Mouse (Mus musculus): ENCODE measurements at regions not wholly inside any gene's neighbourhood (a gene's known extent, or its start where the extent isn't known, plus 50 kb on each side); places are given as distances from the start of the nearest gene placed in this dataset.

DNA sequence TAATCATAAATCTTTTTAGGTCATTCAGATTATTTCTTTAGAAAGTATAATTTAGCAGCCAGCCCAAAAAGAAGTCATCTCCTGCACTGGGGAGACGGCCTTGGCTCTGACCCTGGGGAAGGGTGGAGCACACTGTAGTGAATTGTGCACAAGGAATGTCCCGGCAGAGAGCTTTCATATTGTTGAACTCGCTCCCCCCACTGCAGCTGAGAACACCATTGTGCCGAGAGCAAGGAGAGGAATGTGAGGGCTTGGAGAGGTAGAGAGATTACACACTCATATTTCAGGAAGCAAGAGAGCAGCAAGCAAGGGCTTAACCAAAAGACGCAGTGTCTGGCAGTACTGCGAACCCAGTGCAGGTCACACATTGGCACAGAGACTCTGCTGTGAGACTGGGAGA, 216.8 kb downstream of the Zfp36l1 start:
- in situ Hi-C loops (cut with MboI; ENCODE audit: unreplicated experiment in 2 of 2): no loop called here

DNA sequence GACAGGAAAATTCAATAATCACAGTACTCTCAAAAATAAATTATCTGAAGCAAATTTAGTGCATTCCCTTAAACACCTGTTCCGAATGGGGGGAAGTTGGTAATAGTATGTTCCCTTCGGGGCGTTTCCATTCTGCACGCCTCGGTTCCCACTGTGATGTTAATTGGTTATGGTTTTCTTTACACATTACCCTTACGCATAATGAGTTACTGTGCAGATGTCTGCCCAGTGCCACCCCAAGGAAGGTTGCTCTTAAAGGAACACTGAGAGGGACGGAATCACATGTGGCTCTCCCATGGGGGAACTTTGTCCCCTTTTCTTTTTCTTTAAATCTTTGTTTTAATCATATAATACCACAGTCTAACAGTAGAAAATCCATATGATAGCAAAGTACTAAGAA, 217.5 kb downstream of the Zfp36l1 start:
- in situ Hi-C loops (cut with MboI; ENCODE audit: unreplicated experiment in 2 of 2): no loop called here

DNA sequence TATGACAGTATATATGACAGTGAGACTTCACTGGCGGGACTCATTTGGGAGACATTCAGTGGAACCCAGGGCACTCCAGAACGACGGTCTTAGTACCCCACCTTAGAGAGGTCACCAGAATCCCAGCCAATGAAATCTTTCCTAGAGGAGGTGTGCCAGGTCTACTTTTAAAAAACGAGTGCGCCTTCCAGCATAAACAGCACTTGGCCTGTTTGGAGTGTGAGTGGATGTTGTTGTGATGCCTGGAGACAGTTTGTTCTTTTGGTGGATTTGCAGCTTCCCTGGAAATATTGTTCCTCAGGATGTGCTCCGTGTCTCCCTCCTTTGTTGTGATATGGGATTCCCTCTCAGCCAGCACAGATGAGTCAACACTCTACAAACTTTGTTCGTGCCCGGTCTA, 219.9 kb downstream of the Zfp36l1 start:
- in situ Hi-C loops (cut with MboI; ENCODE audit: unreplicated experiment in 2 of 2): no loop called here

DNA sequence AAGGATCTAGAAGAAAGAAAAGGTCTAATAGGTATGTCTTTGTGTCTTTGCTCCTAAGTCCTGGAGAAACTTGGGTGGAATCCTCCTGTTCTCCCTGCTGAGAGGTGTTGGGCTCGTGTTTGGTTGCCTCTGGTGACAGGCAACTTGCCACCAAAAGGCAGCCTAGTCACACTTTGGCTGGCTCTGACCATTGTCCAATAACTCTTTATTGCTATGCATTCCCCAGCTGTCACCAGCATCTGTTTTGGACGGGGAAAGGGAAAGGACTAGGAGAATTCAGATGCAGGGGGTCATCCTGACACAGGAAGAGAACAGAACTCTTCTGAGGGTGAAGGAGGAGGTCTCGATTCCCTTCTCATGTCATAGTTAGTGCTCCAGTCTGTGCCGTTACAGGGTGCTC, 220.9 kb downstream of the Zfp36l1 start:
- in situ Hi-C loops (cut with MboI; ENCODE audit: unreplicated experiment in 2 of 2): no loop called here

DNA sequence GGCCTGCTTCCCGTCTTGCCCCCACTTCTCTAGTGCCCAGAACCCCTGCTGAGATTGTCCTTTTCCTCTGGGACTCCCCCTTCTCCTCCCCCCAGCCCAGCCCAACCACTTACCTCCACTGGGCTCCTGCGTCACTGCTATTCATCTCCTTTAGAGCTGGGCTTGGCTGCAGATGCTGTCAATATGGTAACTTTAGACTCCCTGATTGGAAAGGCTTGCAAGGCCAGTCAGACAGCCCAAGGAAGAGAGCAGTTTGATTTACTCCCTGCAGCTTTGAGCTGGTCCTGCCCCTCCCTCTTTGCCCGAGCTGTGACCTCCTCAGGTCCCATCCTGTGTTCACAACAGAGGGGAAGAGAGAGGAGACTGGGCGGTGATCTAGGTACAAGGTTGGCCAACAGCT, 221.9 kb downstream of the Zfp36l1 start:
- in situ Hi-C loops (cut with MboI; ENCODE audit: unreplicated experiment in 2 of 2): no loop called here

DNA sequence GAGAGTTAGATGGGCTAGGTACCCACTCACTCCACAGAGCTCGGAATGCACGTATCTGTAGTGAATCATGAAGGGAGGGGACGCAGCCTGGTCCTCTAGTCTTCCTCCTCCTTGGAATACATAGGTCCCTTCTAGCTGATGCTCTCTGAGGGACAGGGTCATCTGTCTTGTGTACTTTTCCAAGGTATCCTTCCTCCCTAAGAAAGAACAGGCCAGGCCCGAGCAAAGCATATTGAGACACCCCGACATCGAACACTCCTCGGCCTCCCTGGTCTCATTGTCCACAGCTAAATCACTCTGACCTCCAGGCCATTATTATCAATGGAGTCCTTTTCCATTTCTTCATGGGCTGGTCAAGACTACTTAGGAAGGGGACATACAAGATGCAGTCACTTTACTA, 222.5 kb downstream of the Zfp36l1 start:
- in situ Hi-C loops (cut with MboI; ENCODE audit: unreplicated experiment in 2 of 2): no loop called here

DNA sequence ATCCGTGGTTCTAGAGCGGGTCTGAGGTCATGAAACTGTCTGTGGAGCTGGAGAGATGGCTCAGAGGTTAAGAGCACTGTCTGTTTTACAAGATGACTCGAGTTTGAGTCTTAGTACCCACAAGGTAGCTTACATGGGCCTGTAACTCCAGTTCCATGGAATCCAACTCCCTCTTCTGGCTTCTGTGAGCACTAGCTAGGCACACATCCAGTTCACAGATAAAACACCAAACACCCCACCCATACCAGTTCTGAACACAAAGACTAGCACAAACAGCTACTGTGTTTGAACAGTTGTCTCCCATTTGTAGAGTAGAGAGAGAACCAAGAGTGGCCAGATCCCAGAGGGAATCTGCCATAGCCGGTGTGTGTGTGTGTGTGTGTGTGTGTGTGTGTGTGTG, 224.0 kb downstream of the Zfp36l1 start:
- in situ Hi-C loops (cut with MboI; ENCODE audit: unreplicated experiment in 2 of 2): no loop called here

DNA sequence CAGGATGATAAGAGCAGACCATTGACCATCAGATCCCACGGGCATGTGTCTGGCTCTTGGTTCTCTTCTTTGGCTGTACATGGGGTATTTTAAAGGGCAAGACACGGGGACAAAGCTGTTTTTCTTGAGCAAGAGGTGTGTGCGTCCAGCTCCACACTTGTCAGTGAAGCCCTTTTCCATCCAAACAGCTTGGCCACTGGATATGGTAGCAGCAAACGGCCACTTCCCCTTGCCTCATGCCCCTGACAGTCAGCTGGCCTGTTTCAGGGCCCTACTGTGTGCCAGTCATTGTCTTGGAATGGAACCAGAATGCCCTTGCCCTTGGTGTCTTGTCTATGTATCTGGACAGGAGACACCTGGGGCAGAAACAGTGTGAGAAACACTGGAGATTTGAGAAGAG, 224.7 kb downstream of the Zfp36l1 start:
- in situ Hi-C loops (cut with MboI; ENCODE audit: unreplicated experiment in 2 of 2): no loop called here

DNA sequence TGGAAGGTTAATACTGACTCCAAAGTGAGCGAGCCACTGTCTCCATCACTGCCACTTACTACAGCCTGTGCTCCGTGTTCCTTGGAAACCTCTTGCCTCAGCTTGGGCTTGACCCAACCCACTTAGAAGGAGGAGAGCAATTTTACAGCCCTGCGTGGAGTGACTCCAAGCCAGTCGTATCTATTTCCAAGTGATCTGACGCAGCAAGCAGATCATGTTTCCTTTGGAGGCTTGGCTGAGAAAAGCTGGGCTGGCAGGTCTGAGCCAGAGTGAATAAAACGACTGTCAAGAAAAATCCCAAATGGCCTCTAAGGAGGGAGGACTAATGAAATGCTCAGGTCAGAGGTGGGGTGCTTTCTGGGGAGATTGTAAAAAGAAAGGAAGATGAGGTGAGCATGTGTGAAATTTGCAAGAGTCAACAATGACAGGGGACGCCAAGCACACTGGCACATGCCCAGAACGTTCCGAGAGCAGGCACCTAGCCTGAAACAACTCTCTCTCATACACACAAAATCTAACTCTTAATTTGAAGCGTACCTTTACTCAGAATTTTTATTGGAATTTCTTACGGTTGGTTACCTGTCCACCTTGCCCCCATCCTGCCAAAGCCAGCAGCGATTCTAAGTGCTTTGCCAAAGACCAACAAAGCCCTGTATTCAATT, 225.5 kb downstream of the Zfp36l1 start:
- in situ Hi-C loops (cut with MboI; ENCODE audit: unreplicated experiment in 2 of 2): no loop called here

DNA sequence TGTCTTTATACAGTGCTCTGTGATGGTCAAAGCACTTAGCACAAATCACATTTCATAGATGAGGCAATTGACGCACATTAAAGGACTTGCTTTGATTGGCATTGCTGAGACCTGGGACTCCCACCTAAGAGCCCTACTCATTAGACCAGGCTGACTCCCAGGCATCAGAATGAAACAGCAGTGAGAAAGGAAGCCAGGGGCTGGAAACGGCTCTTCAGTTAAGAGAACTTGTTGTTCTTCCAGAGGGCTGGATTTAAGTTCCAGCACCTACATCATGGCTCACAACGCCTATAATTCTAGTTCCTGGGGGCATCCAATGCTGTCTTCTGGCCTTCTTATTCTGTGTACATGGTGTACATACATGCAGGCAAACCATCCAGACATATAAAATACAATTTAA, 226.3 kb downstream of the Zfp36l1 start:
- in situ Hi-C loops (cut with MboI; ENCODE audit: unreplicated experiment in 2 of 2): no loop called here

DNA sequence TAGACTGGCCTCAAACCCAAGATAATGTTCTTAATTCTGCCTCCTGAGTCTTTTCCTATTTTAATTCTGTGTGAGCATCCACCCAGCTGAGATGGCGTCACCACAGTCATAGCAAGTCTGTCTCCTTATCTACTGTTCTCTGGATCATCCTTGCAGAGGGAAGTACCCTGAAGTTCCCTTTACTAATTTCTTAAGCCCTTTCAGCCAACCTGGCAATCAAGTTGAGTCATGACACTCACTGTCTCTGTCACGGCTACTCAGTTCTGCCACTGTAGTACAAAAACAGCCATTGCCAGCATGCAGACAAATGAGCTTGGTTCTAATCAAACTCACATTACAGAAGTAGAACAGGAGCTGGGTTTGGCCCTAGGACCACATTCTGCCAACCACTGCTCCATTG, 227.5 kb downstream of the Zfp36l1 start:
- in situ Hi-C loops (cut with MboI; ENCODE audit: unreplicated experiment in 2 of 2): no loop called here

DNA sequence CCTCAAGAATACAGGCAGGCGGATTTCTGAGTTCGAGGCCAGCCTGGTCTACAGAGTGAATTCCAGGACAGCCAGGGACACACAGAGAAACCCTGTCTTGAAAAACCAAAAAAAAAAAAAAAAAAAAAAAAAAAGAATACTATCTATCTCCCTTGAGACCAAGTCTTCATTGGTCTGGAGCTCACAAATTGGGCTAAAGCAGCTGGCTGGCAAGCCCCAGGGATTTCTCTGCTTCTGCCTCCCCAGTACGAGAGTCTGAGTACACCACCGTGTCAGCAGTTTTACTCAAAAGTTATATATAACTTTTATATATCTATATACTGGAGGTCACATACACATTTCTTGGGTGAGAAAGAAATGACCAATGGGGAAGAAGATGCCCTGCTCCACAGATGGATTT, 229.2 kb downstream of the Zfp36l1 start:
- in situ Hi-C loops (cut with MboI; ENCODE audit: unreplicated experiment in 2 of 2): loop anchor here in 1 of 2 experiments (5.0 kb wide), 1 partner anchor 36 kb away; no protein-coding TSS in a partner anchor

DNA sequence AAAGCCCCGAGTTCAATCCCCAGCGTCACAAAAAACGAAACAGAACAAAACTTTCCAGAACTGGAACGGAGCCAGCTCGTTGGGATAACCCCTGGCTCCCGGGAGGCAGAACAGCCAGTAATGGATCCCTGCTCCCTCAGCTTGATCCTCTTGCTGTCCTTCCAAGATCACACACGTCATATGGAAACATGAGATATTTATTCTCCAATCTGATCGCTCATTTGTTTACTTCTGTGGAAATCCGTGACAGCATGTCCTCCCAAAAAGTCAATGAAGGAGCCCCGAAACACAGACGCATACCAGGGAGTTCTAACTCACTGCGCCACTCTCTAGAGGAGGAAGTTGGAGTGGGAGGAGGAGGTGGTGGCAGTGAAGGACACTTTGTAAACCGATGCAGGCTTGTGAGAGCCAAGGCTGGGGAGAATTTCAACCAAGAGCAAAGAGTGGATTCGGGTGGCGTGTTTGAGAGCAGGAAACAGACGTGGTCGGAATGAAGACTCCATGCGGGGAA, 232.0 kb downstream of the Zfp36l1 start:
- in situ Hi-C loops (cut with MboI; ENCODE audit: unreplicated experiment in 2 of 2): loop anchor here in 1 of 2 experiments (5.0 kb wide), 1 partner anchor 34 kb away; no protein-coding TSS in a partner anchor

DNA sequence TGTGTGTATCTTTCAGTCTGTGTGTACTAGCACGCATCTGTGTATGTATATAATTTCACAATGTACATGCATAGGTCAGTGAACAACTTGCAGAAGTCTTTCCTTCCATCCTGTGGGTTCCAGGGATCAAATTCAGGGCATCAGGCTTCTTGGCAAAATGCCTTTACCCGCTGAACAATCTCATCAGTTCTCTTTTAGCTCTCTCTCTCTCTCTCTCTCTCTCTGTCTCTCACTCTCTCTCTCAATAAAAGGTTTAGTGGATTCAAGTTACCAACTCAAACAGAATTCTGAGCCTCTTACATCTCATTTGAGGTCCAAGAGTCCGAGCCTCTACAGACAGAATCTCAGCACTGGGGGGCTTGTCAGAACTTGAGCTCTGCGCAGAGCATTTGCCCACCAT, 232.5 kb downstream of the Zfp36l1 start:
- in situ Hi-C loops (cut with MboI; ENCODE audit: unreplicated experiment in 2 of 2): loop anchor here in 1 of 2 experiments (5.0 kb wide), 1 partner anchor 33 kb away; no protein-coding TSS in a partner anchor

DNA sequence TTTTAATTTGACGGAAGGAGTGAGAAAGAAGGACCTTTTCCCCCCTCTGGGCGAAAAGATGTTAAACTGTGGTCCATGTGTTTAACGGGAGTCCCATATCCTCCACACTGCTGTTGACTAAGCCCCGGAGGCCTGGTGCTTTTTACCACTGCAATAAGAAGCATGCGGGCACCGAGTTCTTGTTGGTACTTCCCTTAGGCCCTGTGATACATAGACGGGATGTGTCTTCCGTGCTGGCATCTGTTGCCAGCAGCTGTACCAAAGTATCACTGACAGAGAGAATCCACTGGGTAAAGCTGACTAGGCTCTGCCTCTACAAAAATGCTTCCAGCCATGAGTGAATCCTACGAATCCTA, 232.9 kb downstream of the Zfp36l1 start:
- in situ Hi-C loops (cut with MboI; ENCODE audit: unreplicated experiment in 2 of 2): loop anchor here in 1 of 2 experiments (5.0 kb wide), 1 partner anchor 33 kb away; no protein-coding TSS in a partner anchor

DNA sequence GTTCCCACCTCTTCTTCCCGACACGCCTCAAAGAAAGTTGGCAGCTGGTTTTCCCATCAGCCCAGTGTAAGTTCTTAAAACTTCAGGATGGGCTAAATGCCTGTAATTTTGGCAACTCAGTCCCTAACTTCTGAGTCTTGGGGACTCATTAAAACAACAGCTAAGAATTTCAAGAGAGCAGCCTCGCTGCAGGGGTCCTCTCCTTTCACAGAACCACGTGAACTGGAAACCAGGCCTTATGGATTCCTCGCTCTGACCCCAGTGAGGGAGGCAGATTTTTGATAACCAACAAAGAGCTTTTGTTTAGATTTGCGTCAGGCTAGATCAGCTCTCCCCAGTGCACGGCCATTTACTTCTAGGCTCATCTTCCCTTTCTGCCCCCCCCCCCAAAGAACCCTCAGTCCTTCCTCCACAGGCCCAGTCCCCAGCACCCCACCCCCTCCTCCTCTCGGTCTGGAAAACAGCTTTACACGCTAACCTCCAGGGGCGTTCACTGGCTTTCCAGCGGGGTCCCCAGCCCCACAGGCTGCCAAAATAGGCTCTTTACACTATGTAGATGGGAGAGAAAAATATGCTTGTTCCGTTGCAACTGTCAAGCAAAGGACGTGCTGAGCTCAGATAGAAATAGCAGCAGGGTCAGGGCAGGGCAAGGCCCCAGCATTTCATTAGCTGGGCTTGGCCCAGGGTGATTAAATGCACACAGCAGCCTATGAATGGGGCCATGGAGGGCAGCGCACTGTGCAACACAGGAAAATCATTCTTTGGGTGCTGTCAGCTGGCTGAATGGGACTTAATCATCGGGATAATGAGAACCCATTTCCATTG, 233.5 kb downstream of the Zfp36l1 start:
- in situ Hi-C loops (cut with MboI; ENCODE audit: unreplicated experiment in 2 of 2): no loop called here

DNA sequence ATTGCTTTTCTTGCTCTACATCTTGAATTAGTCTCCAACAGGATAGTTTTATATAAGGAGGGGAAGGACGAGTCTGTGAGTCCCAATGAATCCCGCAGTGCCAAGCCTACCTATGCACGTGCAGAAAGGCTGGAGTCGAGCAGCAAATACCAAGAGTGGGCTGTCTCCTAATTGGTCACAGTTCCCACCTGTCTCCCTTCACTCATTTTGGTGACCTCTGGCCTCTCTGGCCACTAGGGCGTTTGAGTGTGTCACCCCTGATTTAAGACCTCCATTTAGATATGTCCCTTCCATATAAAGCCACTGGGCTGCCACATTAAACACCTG, 234.1 kb downstream of the Zfp36l1 start:
- in situ Hi-C loops (cut with MboI; ENCODE audit: unreplicated experiment in 2 of 2): no loop called here

DNA sequence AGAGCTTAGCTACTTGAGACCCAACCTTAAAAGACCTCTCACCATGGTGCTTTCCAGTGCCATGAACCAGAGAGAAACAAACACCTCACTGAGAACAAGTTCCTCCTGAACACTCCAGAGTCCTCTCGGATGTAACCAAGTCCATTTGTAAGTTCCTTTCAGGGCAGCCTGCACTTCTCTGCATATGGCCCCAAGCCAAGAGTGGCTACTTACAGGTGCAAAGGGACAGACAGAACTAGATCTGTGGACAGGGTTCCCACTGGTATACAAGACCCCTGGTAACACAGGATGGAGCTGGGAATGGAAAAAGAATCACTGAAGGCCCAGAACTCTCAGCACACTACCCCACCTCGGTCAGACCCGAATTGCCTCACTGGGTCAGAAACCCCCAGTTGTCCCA, 234.7 kb downstream of the Zfp36l1 start:
- in situ Hi-C loops (cut with MboI; ENCODE audit: unreplicated experiment in 2 of 2): no loop called here

DNA sequence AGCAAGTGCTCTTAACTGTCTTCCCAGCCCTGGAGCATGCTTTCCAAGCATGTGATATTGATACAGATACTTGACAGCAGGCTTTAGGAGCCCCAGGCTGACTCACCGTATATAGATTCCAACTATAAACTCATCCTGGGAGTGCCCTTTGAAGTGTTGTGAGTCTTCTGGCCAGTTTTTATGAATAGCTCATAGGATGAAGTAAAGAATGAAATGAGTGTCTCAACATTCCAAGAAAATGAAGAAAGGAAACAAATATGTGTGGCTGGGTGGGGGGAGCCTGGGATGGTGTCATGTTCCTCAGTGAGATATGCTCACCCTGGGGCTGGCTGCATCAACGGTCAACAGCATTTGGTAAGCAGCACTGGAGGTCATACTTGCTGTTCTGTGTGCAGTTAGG, 238.5 kb downstream of the Zfp36l1 start:
- in situ Hi-C loops (cut with MboI; ENCODE audit: unreplicated experiment in 2 of 2): no loop called here

DNA sequence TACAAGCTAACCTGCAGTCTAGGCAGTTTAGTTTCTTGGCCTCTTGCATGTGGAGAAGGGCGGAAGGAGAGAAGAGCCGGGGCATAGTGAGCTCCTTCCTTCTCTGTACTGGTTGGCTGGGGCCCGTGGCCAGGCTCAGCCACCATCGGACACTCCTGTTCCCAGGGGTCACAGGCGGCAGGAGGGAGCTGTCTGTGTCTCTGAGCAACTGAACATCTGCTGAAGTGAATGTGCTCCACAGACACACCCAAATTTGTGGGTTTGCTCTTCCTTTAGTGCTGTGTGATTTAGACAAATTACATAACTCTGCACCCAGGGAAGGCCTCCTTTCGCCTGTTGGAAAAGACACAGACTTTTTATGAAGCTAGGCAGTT, 247.6 kb downstream of the Zfp36l1 start:
- in situ Hi-C loops (cut with MboI; ENCODE audit: unreplicated experiment in 2 of 2): no loop called here

DNA sequence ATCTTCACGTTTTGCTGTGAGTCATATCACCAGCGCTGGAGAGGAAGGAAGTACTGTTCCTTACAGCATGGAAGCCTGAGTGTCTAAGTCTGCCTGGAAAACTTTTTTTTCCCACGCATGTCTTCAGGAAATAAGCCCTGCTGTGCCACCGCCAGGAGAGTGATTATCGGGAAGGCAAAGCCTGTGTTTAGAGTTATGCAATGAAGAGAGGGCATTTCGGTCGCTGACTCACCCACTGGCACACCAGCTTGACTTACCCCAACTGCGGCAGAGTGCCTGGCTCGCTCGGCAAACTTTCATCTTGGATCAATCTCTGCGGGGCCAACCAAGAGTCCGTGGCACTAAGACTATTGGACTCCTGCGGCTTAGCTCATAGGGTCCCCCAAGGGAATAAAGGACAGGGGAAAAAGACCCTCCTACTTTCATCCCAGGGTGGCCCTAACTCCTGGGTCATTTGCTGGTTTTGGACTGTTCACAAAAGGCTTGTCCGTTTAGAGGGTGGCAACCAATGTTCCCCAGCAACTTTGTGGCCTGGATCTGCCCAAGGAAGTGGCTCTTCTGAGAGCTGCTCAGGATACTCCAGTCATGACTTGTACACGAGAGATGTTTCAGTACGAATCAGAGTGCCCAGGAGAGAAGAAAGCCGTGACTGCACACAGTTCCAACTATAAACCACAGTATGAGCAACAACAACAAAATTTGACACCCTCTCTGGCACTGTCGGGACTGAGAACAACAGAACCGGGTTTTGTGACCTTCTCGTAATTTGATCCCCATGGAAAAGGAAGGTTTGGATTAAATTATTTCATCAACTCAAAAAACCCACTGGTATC, 248.3 kb downstream of the Zfp36l1 start:
- in situ Hi-C loops (cut with MboI; ENCODE audit: unreplicated experiment in 2 of 2): no loop called here
